Mouse (Mus musculus): ENCODE measurements around the gene Slc35e3.

The Slc35e3 gene

DNA sequence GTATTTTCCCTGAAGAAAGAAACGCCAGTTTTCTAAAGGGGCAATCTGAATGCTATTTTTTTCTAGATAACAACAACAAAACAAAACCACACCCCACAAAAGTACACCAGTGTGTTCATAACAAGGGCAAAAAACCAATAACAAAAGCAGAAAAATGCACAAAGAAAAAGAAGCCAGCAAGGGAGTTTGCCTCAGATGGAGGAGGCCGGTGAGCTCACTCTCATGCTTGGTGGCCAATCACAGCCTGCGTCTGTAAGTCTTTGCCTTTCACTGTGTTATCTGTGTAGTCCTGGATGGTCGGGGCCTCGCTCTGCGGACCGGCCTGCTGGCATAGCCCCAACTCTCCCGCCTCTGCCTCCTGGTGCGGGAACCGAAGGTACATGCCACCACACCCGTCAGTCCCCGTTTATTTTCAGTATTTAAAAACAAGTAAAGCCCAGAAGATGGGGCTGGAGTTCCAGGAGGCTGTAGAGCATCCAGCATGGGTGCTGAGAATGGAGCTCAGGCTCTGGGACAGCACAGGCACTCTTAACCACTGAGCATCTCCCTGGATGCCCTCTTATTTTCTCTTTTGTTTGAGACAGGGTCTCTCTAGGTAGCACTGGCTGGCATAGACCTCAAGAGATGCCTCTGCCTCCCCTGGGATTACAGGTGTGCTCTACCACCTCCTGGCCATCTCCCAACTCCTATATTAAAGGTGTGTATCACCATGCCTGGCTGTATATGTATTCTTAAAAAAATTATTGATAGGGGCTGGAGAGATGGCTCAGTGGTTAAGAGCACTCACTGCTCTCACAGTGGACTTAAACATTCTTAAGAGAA lies 30.3 kb upstream of the Slc35e3 start:
- DNase-seq: no peak

- DNase-seq: no peak
These were observed 29.4 kb upstream of the Slc35e3 start for GRCm38 (mm10) chr10:117775401-117776144.

DNA sequence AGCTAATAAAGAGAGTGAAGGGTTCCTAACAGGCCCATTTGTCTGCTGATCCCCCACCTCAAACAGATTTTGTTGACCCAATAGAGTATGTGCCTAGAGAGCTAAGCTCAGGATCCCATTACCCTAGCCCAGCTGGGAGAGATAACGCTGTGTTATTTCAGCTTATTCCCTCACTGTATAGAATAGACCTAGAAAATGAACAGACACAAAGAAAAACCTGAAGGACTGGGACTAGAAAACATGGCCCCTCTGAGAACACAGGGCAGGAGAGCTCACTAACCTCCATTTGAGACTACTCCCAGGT lies 28.6 kb upstream of the Slc35e3 start:
- no peak for DNase-seq

GRCm38 (mm10) chr10:117774011-117774816 lies 28.0 kb upstream of the Slc35e3 start:
- DNase-seq: no peak

DNA sequence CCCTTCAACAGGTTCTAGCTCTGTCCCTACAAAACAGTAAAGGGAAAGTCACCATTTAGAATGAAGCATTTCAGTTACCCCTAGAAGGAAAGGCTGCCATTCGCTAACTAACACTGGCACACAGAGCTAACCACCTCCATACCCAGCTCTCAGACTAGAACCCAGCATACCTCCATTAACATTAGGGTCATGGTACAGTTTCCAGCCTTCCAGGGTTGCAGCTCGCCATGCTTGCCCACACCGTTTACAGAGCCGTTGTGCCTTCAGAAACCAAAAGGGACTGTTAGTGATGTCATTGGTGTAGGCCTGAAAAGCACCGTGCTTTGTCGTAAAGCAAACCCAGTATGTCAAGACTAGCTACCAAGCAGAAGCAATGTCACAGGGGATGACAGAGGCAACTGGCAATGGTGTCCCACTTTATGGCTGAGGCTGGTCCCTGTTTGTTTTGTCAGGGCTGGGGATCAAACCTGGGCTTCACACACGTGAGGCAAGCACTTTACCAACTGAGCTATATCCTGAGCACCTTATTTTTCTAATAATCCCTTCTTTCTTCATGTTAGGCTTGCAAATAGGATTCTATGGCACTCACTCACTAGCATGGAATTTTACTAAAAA lies 27.0 kb upstream of the Slc35e3 start:
- DNase-seq: no peak

DNA sequence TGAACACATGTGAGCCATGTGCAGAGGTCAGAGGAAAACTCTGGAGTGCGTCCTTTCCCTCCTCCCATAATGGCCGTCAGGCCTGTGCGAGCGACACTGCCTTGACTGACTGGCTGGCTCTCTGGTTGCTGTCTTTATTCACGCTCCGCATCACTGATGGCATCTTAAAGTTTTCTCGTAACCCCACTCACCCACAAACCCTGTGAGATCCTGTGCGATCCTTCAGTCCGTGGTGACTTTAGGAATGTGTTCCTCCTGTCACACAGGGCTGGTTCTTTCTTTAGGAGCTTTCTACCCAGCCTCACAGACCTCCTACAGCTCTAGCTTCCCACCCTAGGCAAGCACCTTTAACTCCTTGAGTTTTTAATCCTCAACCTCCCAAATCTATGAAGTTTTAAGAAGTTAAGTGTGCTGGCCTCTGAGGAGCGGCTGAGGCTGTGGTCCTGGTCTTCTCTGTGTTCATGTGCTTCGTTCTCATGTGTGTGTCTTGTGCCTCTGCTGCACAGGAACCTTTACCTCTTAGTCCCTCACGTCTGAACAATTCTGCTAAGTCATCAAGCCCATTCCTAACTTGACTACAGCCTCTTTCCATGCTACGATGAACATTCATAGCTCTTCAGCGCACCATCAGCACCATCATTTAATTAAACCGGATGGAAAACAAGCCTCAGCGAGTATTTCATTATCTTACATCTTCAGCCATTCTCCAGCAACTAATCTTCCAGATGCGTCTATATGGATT lies 26.4 kb upstream of the Slc35e3 start:
- DNase-seq: no peak

DNA sequence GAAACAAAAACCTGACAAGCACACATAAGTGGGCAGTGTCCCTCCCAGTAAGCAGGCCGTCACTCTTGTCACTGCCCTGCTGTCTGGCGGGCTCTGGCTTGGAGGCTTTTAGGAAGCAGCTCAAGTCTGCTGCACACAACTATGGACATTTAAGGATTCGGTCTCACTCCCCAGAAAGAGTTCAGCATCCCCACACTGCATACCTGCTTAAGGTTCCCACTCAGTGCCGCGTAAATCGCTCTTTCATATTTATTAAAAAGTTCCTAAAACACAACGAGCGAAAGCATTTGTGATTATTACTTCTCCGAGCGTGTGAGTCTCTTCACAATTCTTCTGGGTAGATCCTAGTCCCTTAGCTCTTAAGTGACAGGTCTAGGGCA lies 25.0 kb upstream of the Slc35e3 start:
- no peak for DNase-seq

GRCm38 (mm10) chr10:117770286-117771130 lies 24.3 kb upstream of the Slc35e3 start:
- no peak for DNase-seq

- no peak for DNase-seq
These were observed 23.5 kb upstream of the Slc35e3 start for GRCm38 (mm10) chr10:117769541-117770285.

DNA sequence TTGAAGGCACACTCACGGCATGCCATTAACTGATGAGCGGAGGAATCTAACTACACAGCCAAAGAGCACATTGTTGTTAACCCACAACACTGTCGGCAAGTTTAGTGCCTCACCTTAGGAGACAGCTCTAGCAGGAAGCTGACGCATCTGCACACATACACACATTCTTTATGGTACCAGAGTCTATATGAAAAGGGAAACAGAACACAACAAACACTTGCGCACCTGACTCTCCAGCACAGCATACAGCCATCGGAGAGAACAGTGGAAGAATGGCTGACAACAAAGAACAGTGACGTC lies 21.9 kb upstream of the Slc35e3 start:
- DNase-seq: no peak

GRCm38 (mm10) chr10:117767286-117768140 lies 21.3 kb upstream of the Slc35e3 start:
- DNase-seq: no peak

DNA sequence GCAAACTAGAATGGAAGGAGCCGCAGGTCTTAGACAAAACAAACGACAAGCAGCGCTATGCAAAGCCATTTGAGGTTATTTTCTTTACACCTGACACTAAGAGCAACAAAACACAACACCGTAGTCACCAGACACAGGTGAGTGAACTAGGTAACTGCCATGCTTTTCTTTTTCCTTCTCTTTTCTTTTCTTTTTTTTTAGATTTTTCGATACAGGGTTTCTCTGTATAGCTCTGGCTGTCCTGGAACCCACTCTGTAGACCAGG lies 20.7 kb upstream of the Slc35e3 start:
- no peak for DNase-seq

DNA sequence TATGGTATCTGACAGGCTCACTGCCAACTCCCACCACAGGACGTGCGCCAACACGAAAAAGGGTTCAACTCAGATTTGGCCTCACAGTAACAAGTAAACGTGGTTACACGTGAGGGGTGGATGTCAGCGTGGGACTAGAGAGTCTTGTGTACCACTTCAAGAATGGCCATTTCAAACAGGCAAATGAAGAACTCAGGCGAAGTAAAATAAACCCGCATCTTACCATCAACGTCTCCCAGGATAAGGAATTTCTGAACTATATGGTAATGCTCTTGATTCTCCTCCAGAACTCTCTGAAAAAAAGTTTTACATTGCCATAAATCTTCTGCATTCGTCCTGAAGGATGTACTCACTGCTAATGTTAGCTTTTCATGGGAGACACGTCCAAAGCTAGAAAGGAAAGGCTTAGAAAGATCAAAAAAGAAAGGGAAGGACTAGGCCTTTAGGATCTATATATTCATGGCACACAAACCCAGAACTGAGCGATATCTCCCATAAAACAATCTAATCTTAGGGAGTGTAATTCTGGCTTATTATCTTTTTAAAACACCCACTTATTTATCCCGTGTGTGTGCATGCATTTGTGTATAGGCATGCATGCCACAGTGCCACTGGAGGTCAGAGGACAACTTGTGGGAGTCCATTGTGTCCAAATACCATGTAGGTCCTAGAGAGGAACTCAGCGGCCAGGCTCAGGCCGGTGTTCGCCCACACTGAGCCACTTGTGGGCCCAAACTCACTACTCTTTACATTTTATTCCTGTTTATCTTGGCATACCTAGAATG lies 20.1 kb upstream of the Slc35e3 start:
- DNase-seq: no peak

DNA sequence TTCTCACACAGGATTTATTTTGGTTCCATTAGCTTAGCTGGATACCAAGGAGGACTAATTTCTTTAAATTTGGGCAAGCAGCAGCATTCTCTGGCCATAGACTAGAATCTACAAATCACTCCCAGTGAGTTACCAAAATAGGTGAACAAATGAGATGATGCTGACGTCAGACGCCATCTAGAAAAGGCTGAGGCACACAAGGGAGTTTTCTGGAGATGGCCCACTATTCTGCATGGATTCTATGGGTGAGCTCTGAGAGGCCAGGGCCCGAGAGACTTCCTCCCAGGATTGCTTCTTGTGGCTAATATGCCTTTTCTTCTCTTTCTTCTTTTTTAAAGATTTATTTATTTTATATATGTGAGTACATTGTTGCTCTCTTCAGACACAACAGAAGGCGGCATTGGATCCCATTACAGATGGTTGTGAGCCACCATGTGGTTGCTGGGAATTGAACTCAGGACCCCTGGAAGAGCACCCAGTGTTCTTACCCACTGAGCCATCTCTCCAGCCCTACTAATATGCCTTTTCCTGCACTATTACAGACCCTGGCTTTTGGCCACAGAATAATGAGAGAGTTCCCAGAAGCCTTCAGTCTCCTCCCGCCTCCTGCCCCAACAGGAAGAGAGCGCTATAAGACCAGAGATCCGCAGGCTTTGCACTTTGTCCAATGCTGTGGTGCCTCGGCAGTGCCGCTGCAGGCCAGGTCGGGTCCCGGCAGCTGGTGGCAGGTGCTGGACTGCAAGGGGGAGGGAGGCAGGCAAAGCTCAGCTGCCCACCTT lies 19.1 kb upstream of the Slc35e3 start:
- no peak for DNase-seq

- DNase-seq: peak; percentile 61 to 77
These were observed 18.4 kb upstream of the Slc35e3 start for GRCm38 (mm10) chr10:117764598-117764997.

GRCm38 (mm10) chr10:117763588-117764190 lies 17.5 kb upstream of the Slc35e3 start:
- DNase-seq: no peak

DNA sequence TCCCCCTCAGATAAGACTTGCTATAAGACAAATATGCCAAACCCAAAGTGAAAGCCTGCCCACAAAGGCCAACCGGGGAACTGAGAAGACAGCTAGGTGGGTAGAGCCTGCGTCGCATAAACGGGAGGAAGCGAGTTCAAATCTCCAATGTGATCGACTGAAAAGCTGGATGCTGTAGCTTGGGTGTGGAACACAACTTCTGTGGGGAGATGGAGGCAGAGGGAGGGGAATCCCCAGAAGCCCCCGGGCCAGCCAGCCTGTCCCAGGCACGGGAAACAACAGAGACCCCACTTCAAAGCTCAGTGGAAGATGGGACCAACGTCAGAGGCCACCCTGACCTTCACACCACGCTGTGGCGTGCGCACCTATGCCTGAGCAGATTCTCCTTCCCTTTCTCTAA lies 16.8 kb upstream of the Slc35e3 start:
- DNase-seq: no peak

GRCm38 (mm10) chr10:117762281-117762830 lies 16.2 kb upstream of the Slc35e3 start:
- DNase-seq: no peak

All from lung, adult 18-20 months (tissue).